Mouse (Mus musculus) cerebellum, adult 2 months (tissue): ENCODE results near the gene Kctd13.
"Not testable (repeated sequence)": the region's sequence is repeated elsewhere in the genome, so short reads cannot be mapped to it uniquely, and the experiment has no call there.

Experiments used
- CTCF ChIP-seq: fragments of 200-500 bp; IDR thresholded peaks from 2 replicates; pipeline ENCODE4 v1.5.1; 2011; ENCODE audit warnings: low read depth, mild to moderate bottlenecking, control low read depth, low read length, moderate library complexity, borderline replicate concordance; ENCODE audit not compliant: insufficient read depth
- POLR2A ChIP-seq: fragments of 200-500 bp; IDR thresholded peaks from 2 replicates; pipeline ENCODE4 v1.6.1; 2011; ENCODE audit warnings: low read length, control low read depth, borderline replicate concordance; ENCODE audit not compliant: insufficient read depth

DNA sequence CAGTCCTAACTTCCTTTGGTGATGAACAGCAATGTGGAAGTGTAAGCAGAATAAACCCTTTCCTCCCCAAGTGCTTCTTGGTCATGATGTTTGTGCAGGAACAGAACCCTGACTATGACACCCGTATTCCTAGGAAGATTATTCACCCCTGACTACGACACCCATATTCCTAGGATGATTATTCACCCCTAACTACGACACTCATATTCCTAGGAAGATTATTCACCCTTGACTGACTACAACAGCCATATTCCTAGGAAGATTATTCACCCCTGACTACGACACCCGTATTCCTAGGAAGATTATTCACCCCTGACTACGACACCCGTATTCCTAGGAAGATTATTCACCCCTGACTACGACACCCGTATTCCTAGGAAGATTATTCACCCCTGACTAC, 28.9 kb upstream of the Kctd13 start:
- not testable (repeated sequence) for TF ChIP-seq CTCF, POLR2A
